Mouse (Mus musculus) 3134 (cell line): Measurements from ENCODE around the gene 1810010H24Rik.
"Not testable (repeated sequence)": the region's sequence is repeated elsewhere in the genome, so short reads cannot be mapped to it uniquely, and the experiment has no call there.

Experiments used
- DNase-seq: peaks from one replicate; pipeline ENCODE4 v3.0.0-alpha.2; 2011; ENCODE audit warnings: low spot score; ENCODE audit not compliant: insufficient read length; ENCODE audit errors: extremely low read depth

Gene 1810010H24Rik

DNA sequence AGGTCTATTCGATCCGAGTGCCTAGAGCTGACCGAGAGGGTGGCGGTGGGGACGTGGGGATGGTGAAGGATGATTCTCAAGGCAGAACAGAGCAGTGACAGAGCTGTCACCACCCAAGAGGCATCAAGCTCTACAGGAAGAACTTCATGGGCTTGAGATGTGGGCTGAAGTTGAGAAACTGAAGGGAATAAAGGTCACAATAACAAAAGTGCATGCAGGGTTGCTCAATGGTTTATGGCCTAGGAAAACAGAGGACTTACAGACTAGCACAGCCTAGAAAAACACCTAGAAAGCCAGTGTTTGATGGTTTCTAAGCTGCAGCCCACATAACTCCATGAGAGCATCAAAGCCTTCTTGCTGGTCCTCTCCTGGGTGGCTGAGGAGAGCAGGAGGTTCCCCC is 13.9 kb downstream of the 1810010H24Rik start:
- DNase-seq: no peak

DNA sequence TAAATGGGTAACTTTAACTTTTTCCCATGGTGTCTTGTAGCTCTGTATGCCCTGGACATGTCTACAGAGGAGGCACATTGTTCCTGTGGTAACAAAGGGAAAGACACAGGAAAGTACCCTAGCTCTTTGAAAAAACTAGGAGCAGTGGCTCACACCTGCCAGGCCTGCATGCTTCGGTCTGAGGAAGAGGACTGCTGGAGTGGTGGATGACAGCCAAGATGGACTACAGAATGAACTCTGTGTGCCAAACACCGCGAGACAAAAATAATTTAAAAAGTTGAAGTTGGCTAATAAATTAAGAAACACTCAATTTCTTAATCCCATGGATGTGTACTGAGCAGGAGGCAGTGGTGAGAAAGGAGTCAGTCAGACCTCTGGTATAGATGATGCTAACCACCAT is 15.9 kb downstream of the 1810010H24Rik start:
- DNase-seq: no peak

DNA sequence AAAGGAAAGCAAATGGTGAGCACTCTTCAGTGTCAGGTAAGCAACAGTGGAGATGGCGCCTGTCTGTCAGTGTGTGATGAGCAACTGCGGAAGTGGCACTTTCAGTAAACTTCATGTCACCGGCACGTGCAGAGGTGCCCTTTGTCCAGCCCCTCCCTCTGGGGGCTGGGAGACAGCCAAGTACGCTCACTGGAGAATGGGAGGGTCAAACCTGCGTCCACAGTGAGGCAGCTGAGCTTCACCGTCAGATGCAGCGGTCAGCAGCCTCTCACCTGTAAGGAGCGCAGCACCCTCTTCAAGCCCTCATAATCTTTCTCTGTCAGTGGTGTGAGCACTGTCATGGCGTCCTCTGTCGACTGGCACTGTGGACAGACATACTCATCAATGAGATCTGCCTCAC is 17.9 kb downstream of the 1810010H24Rik start:
- no peak for DNase-seq

DNA sequence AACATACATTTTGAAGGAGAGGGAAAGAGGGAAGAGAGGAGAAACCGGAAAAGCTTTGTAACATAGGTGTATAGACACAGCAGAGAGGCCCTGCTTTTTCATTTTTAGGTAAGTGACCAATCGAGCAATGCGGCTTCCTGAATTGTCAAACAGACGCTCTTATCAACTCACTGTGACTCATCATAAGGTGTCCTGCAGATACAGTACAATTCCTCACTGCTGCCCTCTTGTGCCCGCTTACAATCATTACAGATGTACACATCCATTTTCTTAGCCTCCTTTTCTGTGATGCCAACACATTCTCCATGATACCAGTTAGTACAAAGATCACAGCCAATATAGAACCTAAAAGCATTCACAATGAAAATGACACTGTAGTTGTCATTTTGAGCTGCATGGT is 18.8 kb downstream of the 1810010H24Rik start:
- no peak for DNase-seq

DNA sequence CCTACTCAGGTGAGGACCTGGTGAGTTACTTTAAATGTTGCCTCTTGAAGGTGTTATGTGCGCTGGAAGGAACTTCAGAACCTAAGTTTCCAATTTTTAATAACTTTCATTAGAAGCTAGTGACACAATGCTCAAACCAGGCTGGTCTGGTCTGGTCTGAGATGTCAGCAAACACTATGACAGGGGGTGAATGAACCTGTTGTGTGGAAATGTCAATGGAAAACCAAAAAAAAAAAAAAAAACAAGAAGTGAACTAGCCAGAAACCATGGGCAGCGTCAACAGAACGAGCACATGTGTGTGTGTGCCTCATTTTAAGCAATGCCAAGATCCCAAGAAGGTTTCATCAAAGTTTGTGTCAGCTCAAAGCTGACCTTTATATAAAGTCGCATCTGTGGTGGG is 20.1 kb downstream of the 1810010H24Rik start:
- DNase-seq: no peak

DNA sequence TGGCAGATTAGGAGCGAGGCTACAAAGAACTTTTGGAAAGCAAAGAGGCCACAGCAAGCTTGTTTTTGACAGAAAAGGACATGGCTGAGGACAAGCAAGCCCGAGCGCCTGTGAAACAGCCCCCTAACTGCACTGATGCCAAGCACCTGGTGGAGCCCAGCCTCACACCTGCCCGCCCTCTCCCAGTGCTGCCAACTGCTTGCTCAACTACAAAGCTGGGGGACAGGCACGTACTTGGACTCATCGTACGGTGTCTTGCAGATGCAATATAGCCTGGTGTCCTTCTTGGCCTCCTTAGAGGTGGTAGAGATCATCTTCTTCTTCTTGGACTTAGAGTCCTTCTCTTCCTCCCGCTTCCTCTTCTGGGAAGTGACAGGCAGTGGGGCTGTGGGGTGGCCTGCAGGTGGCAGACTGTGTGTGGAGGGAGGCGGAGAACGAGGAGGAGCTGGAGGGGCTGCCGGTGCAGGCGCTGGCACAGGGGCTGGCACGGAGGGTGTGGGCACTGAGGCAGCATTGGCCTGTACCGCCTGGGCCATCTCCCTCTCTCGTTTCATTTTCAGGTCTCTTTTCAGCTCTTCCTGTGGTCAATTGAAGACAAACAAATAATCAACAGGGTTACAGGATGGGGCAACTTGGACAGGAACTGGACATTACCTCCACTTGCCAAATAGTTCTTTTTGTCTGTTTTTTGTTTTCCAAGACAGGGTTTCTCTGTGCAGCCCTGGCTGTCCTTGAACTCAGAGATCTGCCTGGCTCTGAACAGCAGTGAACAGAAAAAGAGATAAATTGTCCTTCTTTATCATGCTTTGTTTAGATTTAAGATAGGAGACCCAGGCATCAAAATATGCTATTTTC is 21.5 kb downstream of the 1810010H24Rik start:
- no peak for DNase-seq

DNA sequence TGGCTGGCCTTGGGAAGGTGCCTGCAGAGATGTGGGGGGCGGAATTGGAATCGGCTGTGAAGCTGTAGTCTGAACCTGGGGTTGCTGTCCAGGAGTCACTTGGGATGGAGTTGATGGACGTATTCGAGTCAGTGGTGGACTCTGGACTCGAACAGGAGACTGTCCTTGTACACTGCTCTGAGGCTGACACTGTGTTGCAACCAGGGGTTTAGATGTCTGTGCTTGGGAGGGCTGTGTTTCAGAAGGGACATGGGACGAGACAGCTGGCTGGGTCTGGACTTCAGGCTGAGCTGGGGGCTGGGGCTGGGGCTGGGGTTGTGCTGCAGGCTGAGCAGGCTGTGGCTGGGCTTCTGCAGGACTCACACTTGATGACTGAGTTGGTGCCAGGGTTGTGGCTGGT is 29.4 kb downstream of the 1810010H24Rik start:
- no peak for DNase-seq

DNA sequence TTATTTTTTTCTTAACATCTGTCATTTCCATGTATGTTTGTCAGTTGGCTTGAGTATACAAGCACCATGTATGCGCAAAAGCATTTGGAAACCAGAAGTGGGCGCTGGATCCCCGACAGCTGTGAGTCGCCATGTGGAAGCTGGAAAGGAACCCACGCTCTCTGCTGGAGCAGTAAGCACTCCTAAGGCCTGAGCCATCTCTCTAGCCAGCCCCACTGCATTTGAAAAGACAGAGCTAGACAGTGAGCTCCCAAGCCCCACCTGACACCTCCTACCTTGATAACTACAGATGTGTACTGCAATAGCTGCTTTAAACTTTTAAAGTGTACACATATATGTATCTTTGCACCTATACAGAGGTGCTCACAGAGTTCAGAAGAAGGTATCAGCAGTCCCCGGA is 31.9 kb downstream of the 1810010H24Rik start:
- no peak for DNase-seq

DNA sequence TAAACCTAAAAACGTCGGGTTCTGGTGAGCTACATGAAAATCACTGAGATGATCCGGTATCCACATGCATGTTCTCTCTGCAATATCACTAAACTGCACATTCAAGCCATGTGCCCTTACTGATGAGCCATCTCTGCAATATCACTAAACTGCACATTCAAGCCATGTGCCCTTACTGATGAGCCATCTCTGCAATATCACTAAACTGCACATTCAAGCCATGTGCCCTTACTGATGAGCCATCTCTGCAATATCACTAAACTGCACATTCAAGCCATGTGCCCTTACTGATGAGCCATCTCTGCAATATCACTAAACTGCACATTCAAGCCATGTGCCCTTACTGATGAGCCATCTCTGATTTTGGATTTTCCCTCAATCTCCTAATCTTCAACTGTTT is 34.2 kb downstream of the 1810010H24Rik start:
- DNase-seq: not testable (repeated sequence)

DNA sequence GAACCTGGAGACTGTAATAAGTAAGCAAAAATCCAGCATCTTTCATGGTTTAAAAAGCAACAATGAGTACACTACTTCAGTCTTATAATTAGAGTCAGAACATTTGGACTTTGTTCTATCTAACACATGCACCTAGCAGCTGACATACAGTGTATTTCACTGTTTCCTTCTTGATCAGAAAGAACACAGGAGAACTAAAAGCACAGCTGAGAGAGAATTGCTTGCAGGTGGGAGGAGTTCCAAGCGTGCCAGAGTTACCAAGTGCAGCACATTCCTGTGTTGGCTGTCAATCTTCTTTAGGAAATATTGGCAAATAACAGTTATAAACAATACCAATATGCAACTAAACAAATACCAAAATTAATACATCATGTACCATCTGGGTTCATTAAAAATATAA is 35.5 kb downstream of the 1810010H24Rik start:
- DNase-seq: no peak

DNA sequence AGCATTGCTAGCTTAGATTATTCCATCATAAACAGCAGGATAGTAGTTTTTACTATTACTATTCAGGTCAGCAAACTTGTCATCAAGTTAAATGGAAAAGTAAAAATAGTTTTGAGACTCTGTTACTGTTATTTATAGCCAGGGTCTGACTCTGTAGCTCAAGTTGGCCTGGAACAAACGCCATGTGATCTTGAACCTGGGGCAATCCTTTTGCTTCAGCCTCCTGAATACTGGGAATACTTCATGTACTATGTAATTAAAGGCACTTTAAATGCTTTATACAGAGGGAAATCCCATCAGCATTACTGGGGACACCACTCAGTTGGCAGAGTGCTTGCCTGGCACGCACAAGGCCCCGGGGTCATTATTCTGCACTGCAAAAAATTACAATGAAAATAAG is 37.6 kb downstream of the 1810010H24Rik start:
- DNase-seq: no peak

DNA sequence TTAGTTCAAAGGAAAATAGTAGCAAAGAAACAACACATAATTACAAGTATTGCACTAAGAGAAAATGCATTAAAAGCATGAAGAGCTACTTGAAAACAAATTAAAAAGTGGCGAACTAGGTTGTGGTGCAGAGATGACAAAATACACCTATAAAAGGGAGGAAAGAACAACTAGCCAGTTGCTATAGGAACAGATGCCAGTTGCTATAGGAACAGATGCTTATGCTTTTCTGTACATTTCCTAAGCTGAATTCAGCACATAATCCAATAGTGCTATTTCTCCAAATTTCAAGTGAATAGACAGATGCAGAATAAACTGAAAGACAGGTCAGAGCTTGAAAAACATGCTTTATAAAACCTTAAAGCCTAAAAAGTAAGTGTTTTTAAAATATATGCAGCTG is 39.1 kb downstream of the 1810010H24Rik start:
- DNase-seq: no peak

DNA sequence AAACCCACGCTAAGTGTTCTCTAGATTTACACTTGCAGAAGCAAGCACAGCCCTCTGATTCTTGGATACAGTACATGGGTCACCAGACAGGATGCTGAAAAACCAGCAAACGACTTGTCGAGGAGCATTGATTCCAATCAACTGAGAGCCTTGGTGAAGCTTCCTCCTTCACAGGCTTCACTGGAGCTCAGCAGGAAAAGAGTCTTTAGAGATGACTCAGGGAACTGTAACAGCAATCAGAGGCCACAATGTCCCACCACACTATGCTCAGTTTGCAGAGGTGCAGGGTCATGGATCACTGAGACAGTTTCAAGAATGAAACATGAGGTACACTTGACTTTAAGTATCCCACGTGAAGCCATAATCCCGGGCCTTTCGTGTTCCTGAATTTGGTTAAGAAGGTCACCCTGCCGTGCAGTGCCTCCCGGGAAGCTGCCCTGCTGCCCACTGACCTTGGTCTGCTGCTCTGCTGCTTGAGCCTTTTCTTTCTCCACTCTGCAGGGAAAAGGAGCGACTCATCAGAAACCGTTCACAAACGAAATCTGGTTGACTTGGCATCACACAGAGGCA is 39.8 kb downstream of the 1810010H24Rik start:
- no peak for DNase-seq
